Mouse (Mus musculus): ENCODE measurements around the gene Rad51c. TPM values are rescaled to one million over a fixed set of nuclear protein-coding genes. Genes with fewer than 3 reads are reported as not detected.
"Not testable (repeated sequence)": the region's sequence is repeated elsewhere in the genome, so short reads cannot be mapped to it uniquely, and the experiment has no call there.

Gene Rad51c
- total and polyA plus RNA-seq, 3 experiments = 0.74 to 4.4 (median 3.8) TPM

- H3K27me3 ChIP-seq (ENCODE audit: insufficient read depth, low read length) = no peaks in the 10 kb centered on the region
- no peak for TF ChIP-seq CTCF (IDR thresholded peaks at IDR 0.05; ENCODE audit: low read depth, low read length)
- no peak for TF ChIP-seq POLR2AphosphoS5 (IDR thresholded peaks at IDR 0.05; ENCODE audit: insufficient replicate concordance, low read depth, low read length)
- no peak for TF ChIP-seq TAL1 (conservative IDR thresholded peaks at IDR 0.05; ENCODE audit: low read depth, low read length)
- no peak for TF ChIP-seq GATA2 (IDR thresholded peaks at IDR 0.05; ENCODE audit: borderline replicate concordance, low read depth, low read length)
- no peak for TF ChIP-seq GATA1 (IDR thresholded peaks at IDR 0.05; ENCODE audit: borderline replicate concordance, low read length)
- DNase-seq (ENCODE audit: low spot score) (no peak), ATAC-seq (ENCODE audit: extremely low read depth, insufficient number of reproducible peaks, low FRiP score, poor library complexity, severe bottlenecking) (no peak)
- H3K4me1 ChIP-seq (ENCODE audit: insufficient read depth, low read depth, low read length) = peaks cover 26% of the 10 kb centered on the region
- no peaks in the 10 kb centered on the region for H3K9me3 ChIP-seq (replicated peaks)
- no peak overlapping the region for H3K4me3 ChIP-seq (ENCODE audit: low read depth, low read length)
- H3K36me3 ChIP-seq (replicated peaks) = no peaks in the 10 kb centered on the region
Measured at GRCm38 (mm10) chr11:87432447-87432846, 27.7 kb upstream of the Rad51c start.

- not testable (repeated sequence) for H3K4me3 ChIP-seq (ENCODE audit: low read depth, low read length); H3K36me3 ChIP-seq (replicated peaks); H3K9me3 ChIP-seq (replicated peaks); ATAC-seq (ENCODE audit: extremely low read depth, insufficient number of reproducible peaks, low FRiP score, poor library complexity, severe bottlenecking); H3K27me3 ChIP-seq (ENCODE audit: insufficient read depth, low read length); DNase-seq (ENCODE audit: low spot score)
- H3K4me1 ChIP-seq (ENCODE audit: insufficient read depth, low read depth, low read length) = peaks cover 24% of the 10 kb centered on the region
Measured at GRCm38 (mm10) chr11:87431813-87432212, 27.1 kb upstream of the Rad51c start.

GRCm38 (mm10) chr11:87430374-87430773, 25.6 kb upstream of the Rad51c start:
- Histone ChIP-seq H3K9me3 (replicated peaks) (no peaks in the 10 kb centered on the region), H3K4me3 (ENCODE audit: low read depth, low read length) (no peak overlapping the region), H3K4me1 (ENCODE audit: insufficient read depth, low read depth, low read length) (peaks cover 21% of the 10 kb centered on the region), H3K36me3 (replicated peaks) (no peaks in the 10 kb centered on the region), H3K27me3 (ENCODE audit: insufficient read depth, low read length) (no peaks in the 10 kb centered on the region)
- TF ChIP-seq CTCF (IDR thresholded peaks at IDR 0.05; ENCODE audit: low read depth, low read length) = no peak
- no peak for TF ChIP-seq GATA1 (IDR thresholded peaks at IDR 0.05; ENCODE audit: borderline replicate concordance, low read length)
- TF ChIP-seq POLR2AphosphoS5 (IDR thresholded peaks at IDR 0.05; ENCODE audit: insufficient replicate concordance, low read depth, low read length) = no peak
- TF ChIP-seq TAL1 (conservative IDR thresholded peaks at IDR 0.05; ENCODE audit: low read depth, low read length) = no peak
- TF ChIP-seq GATA2 (IDR thresholded peaks at IDR 0.05; ENCODE audit: borderline replicate concordance, low read depth, low read length) = no peak
- ATAC-seq (ENCODE audit: extremely low read depth, insufficient number of reproducible peaks, low FRiP score, poor library complexity, severe bottlenecking) = no peak
- no peak for DNase-seq (ENCODE audit: low spot score)

- Histone ChIP-seq H3K36me3 (replicated peaks) (no peaks in the 10 kb centered on the region), H3K9me3 (replicated peaks) (no peaks in the 10 kb centered on the region), H3K27me3 (ENCODE audit: insufficient read depth, low read length) (no peaks in the 10 kb centered on the region), H3K4me1 (ENCODE audit: insufficient read depth, low read depth, low read length) (peaks cover 28% of the 10 kb centered on the region), H3K4me3 (ENCODE audit: low read depth, low read length) (no peak overlapping the region)
- no peak for ATAC-seq (ENCODE audit: extremely low read depth, insufficient number of reproducible peaks, low FRiP score, poor library complexity, severe bottlenecking)
- TF ChIP-seq POLR2AphosphoS5 (IDR thresholded peaks at IDR 0.05; ENCODE audit: insufficient replicate concordance, low read depth, low read length) (no peak), CTCF (IDR thresholded peaks at IDR 0.05; ENCODE audit: low read depth, low read length) (no peak), GATA1 (IDR thresholded peaks at IDR 0.05; ENCODE audit: borderline replicate concordance, low read length) (no peak), GATA2 (IDR thresholded peaks at IDR 0.05; ENCODE audit: borderline replicate concordance, low read depth, low read length) (no peak), TAL1 (conservative IDR thresholded peaks at IDR 0.05; ENCODE audit: low read depth, low read length) (no peak)
- no peak for DNase-seq (ENCODE audit: low spot score)
Measured at GRCm38 (mm10) chr11:87429363-87429762, 24.6 kb upstream of the Rad51c start.

DNA sequence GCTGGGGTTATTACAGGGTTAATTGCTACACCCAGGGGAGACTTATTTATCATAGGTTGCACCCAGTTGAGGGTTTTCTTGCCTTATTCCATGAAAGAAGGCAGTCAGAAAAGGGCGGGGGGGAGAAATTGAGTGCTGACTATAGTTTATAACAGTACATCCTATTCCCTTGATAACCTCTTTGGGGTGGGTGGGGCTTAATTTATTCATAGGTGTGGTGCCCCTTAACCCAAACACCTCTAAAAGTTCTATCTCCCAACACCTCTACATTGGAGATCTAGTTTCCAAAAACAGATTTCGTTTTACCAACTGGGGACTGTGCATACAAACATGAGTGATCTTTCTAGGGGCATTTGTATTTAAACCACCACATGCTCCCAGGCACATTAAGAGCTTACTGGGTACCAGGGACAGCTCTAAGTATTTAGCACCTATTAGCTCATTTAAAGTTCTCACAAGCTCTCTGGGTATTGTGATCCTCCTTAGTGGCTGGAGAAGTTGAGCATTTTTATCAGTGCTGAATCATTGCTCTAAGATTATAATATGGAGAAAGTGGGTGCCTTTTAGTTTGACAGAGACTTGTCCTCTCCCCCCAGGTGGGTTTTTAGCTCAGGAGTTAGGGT, 23.4 kb upstream of the Rad51c start:
- ATAC-seq (ENCODE audit: extremely low read depth, insufficient number of reproducible peaks, low FRiP score, poor library complexity, severe bottlenecking) (no peak), DNase-seq (ENCODE audit: low spot score) (no peak)
- no peak for TF ChIP-seq POLR2AphosphoS5 (IDR thresholded peaks at IDR 0.05; ENCODE audit: insufficient replicate concordance, low read depth, low read length)
- TF ChIP-seq GATA2 (IDR thresholded peaks at IDR 0.05; ENCODE audit: borderline replicate concordance, low read depth, low read length) = no peak
- TF ChIP-seq CTCF (IDR thresholded peaks at IDR 0.05; ENCODE audit: low read depth, low read length) = no peak
- TF ChIP-seq TAL1 (conservative IDR thresholded peaks at IDR 0.05; ENCODE audit: low read depth, low read length) = no peak
- TF ChIP-seq GATA1 (IDR thresholded peaks at IDR 0.05; ENCODE audit: borderline replicate concordance, low read length) = no peak
- Histone ChIP-seq H3K4me1 (ENCODE audit: insufficient read depth, low read depth, low read length) (peaks cover 29% of the 10 kb centered on the region), H3K4me3 (ENCODE audit: low read depth, low read length) (no peak overlapping the region), H3K36me3 (replicated peaks) (no peaks in the 10 kb centered on the region), H3K9me3 (replicated peaks) (no peaks in the 10 kb centered on the region), H3K27me3 (ENCODE audit: insufficient read depth, low read length) (no peaks in the 10 kb centered on the region)

GRCm38 (mm10) chr11:87427273-87428050, 22.7 kb upstream of the Rad51c start:
- H3K27me3 ChIP-seq (ENCODE audit: insufficient read depth, low read length) = no peaks in the 10 kb centered on the region
- no peak for ATAC-seq (ENCODE audit: extremely low read depth, insufficient number of reproducible peaks, low FRiP score, poor library complexity, severe bottlenecking)
- DNase-seq (ENCODE audit: low spot score) = no peak
- H3K9me3 ChIP-seq (replicated peaks) = no peaks in the 10 kb centered on the region
- no peaks in the 10 kb centered on the region for H3K36me3 ChIP-seq (replicated peaks)
- H3K4me1 ChIP-seq (ENCODE audit: insufficient read depth, low read depth, low read length) = peaks cover 25% of the 10 kb centered on the region
- H3K4me3 ChIP-seq (ENCODE audit: low read depth, low read length) = no peak overlapping the region
- TF ChIP-seq POLR2AphosphoS5 (IDR thresholded peaks at IDR 0.05; ENCODE audit: insufficient replicate concordance, low read depth, low read length) (peak; percentile 99), CTCF (IDR thresholded peaks at IDR 0.05; ENCODE audit: low read depth, low read length) (no peak), TAL1 (conservative IDR thresholded peaks at IDR 0.05; ENCODE audit: low read depth, low read length) (no peak)
